Mouse (Mus musculus) erythroid progenitor cell, adult 5-6 weeks (primary cell): Measurements from ENCODE around the gene Irak1bp1. TPM values are rescaled to one million over a fixed set of nuclear protein-coding genes. Genes with fewer than 3 reads are reported as not detected.
A peak's percentile ranks its signal among the peaks of the same experiment; 100 is the strongest.

Experiments used
- ATAC-seq: replicated peaks from 2 replicates; pipeline ENCODE4 v1.8.0; 2016; ENCODE audit warnings: moderate number of reproducible peaks, mild to moderate bottlenecking, moderate TSS enrichment, inconsistent platforms; ENCODE audit not compliant: poor library complexity, low FRiP score, severe bottlenecking
- total RNA-seq, 2 experiments: library from RNA; stranded (forward) in 1 of 2; stranded (reverse) in 1 of 2; fragments of 150-400 nt in 1 of 2; fragments of 186-747, 209-891 nt in 1 of 2; gene quantifications; 2 replicates each; pipeline versions ENCODE4 v1.2.3 to v1.2.4; 2015 to 2017; ENCODE audit warnings: low replicate concordance in 2 of 2

Gene Irak1bp1
- total RNA-seq (2015; ENCODE audit: low replicate concordance) (not detected in 2 replicates), total RNA-seq (2017; ENCODE audit: low replicate concordance) (1.1 TPM in 1 of 2 replicates, not detected in the other)

DNA sequence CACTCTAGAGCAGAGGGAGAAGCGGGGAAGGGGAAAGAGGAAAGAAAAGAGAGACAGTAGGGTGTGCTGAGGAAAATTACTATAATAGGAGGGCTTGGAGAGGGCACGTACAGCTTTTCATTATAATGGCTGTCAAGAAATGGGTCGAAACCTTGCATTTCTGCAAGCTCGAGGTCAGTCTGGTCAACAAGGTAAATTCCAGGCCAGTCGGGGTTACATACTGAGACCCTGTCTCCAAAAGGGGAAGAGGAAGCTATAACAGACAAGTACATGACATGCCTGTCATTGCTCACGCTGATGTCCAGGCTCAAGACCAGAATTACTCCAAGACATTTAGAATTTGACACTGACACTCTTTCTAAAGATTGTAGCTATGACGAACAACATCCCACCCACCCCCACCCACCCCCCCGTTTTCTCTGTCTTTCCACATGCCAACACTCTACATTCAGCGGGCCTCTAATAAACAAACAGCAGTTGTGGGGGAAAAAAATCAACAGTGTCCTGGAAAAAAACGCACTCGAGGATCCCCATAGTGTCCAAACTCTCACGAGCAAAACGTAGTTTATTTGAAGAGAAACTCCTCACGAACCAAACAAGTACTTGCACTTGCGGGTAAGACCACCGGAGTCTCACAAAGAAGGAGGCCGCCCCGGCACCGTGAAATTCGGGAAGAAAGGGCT, at the start of gene Irak1bp1:
Gene Irak1bp1 (plus strand): TSS at position 534 of the 683 bp plus-strand sequence.
- no peak for ATAC-seq

DNA sequence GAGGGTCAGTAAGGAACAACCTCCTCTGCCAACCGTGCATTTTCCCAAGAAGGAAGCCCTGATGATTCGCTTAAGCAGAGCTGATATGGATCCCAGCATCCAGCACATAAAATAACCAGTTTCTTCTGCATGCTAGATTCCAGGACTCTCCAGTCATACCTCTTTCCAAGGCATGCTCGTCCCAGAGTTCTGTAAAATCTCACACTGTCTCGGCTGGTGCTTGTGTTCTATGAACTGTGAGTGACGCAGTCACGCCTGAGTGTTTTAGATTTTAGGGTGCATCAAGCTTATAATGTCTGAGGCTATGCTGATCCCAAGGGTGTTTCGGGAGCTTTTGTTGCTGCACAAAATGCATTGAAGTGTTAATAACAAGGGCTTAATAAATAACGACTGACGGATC, 41.0 kb upstream of the Irak1bp1 start:
- no peak for ATAC-seq

DNA sequence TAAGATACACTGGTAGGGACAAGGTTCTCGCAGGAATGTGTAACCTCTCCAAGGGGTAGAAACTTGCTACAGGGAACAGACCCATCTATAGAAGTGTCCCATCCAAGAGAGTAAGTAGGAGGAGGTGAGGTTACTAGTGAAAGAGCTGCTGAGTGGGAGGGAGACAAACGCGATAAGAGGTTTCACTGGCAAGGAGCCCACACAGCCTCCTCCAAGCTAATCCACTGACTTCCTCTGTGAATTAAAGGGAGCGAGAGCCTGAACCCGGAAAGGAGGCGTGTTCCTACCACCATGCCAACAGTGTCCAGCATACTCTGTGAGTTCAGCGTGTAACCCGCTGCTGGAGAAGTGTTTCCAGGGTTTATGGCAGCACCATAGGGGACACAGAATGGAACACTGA, 29.0 kb upstream of the Irak1bp1 start:
- ATAC-seq = no peak

DNA sequence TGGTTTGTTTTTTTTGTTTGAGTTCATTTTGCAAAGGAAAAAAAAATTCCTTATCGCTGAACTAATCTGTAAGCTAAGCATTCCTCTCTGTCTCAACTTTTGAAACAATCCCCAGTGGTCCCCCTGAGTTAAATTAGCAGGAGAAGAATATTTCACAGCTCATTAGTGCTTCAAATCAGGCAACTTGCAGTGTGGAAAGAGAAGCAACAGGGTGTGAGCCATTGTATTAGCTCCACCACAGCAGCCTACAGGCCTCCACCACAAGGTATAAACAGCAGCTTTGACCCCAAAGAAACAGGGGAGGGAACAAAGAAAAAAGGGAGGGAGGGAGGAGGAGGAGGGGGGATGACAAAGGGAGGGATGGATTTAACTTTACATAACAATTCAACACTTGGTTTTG, 22.2 kb upstream of the Irak1bp1 start:
- no peak for ATAC-seq

DNA sequence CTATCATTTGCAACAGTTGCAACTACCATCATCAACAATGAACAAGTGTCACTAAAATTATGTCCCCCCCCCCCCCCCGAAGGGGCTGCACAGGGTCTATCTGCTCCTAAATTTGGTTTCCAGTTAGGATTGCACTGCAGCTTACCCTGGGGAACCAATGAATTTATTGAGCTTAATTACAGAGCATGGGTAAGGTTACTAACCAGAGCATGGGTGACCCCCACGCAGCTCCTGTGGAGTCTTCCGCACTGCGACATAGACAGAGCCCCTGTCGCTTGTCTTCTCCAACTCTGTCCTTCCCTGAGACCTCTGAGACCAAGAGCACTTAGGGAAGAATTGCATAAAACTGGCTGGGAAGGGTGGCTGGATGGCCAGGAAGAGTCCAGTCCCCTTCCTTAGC, 21.7 kb upstream of the Irak1bp1 start:
- no peak for ATAC-seq

DNA sequence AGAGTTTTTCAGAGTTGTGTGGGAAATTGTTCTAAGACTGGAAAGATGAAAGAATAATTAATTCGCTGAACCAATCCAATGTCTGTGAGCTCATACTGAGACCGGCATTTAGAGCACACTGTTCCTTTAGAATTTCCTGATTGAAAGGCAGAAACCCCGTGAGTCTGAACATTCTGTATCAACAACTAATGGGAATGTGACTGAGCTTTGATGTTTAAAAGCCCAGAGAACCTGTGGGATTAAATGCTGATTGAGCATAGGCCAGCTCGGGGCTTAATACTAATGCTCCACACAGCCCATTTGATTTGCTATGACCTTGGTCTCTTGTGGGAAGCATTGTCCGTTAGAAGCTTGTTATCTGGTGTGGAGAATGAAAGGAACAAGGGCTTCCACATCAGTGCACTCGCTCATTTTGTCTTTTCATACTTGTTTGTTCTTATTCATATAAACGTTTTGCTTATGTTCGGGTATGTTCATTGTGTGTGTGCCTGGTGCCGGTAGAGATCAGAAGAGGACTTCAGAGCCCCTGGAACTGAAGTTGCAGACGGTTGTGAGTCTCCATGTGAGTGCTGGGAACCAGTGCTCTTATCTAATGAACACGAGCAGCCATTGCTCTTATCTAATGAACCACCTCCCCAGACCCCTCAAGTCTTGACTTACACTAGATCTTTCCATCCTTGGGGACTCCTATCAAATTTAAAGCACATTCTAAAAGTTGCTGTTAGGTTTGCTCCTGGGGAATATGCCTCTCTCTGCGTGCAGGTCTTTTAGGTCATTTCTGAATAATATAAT, 17.0 kb upstream of the Irak1bp1 start:
- ATAC-seq = no peak

DNA sequence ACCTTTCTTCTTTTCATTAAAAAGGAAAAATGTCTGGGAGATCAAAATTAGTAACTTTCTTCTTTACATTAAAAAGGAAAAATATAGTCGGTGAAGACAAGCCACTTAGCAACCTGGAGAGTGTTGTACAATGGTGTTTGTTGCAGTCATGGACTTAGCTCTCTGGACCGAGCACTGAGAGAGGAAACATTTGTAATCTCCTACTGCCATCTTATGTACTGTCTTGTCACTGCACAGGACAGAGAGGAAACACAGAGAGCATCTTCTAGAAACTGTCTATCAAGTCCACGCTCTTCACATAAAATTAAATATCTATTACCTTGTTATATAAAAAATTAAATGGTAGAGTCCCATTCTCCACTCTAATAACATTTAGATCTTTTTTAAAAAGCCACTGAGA, 14.8 kb upstream of the Irak1bp1 start:
- no peak for ATAC-seq

DNA sequence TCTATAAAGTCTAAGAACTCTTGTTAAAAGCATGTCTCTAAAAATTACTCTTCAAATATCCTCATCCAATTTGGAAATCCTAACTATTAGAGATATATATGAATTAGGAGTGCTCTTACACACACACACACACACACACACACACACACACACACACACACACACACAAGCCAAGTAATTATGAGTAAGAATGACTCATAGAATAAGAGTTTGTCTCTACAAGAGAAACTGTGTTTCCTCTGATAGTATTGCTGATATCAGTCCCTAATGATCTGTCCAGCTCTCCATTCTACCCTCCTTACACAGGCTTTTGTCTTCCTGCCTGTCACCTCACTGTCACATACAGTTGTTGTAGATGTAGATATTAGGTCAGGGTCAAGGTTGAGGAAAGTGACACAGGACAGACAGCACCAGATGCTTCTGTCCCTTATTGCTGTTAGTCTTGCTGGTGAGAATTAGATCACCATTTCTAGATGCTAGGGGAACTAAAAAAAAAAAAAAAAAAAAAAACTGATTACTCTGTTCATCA, 14.0 kb upstream of the Irak1bp1 start:
- no peak for ATAC-seq

DNA sequence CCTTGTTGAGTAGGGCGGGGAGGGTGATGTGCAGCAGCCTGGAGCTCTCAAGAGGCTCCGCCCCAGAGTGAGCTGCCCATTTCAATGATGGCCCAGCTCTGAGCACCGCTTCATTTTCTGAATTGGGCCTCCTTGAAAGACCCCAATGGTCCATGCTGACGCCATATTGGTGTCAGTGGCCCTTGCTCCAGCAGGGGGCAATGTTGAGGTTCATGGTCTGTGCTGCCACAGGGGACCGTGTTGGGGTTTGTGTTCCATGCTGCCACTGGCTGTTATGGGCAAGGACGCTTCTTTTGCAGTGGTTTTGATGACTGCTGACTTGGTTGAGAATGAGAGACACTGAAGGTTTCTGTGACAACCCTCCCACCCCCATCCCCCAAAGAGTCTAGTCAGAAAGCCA, 2.9 kb upstream of the Irak1bp1 start:
- ATAC-seq = no peak

DNA sequence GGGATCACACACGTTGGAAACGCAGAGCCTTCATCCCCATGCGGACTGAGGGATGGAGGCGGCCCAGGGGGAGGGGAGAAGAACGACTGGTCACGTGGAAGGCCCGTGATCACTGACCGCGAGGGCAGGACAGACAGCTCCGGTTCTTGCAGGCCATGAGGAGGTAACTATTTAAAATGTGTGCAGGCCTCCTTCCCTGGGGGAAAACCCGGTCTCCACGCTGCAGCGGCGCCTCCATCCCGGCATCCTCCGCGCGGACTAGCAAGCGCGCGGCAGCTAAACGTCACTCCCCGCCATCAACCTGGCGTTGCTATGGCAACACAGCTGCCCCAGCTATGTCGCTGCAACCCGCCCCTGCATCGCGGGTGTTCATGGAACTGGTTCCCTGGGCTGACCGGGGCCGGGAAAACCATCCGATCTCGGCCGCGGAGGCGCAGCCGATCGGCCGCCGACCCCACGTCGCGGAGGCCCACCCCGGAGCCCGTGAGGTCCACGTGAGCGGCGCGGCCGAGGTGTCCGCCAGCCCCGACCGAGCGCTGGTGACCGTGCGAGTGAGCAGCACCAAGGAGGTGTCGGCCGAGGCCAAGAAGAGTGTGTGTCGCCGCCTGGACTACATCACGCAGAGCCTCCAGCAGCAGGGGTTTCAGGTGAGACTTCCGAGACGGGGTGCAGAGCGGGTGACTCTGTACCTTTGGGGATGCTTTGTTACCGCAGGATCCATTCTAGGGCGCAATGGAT, 522 bp downstream of the Irak1bp1 start:
- ATAC-seq = peak; percentile 97

DNA sequence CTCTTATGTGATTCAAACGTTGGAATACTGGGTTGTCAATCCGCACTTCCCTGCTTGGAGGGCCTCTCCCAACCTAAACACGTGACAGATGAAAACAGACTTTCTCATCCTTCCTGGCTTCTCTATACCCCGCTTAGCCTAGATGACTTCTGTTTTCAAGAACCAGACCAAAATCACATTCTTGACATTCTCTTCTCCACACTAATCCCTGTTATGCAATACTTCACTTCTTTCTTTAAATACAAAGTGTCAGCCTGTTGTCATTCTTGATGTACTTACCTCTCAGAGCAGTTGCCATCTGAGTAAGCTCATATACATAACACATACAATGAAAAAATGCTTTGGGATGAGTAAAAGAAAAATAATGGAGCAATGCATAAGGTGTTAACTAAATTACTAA, 2.6 kb downstream of the Irak1bp1 start:
- no peak for ATAC-seq

DNA sequence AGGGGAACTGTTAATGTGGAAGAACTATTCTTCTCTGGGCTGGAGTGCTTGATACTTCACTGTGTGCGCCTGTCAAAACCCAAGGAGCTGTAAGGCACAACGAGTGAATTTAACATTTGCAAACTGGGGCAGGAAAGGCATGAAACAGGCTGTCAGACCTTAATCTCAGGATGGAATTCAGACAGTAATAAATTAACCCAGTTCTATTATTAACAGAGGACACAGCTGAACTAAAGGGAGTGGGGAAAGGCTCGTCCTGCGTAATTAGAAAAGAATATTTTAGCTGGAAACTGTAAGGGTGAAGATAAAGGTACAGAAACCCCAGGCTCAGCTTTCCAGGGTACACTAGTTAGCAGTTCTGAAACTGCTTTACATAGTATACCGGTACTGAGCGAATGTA, 6.6 kb downstream of the Irak1bp1 start:
- ATAC-seq = no peak

DNA sequence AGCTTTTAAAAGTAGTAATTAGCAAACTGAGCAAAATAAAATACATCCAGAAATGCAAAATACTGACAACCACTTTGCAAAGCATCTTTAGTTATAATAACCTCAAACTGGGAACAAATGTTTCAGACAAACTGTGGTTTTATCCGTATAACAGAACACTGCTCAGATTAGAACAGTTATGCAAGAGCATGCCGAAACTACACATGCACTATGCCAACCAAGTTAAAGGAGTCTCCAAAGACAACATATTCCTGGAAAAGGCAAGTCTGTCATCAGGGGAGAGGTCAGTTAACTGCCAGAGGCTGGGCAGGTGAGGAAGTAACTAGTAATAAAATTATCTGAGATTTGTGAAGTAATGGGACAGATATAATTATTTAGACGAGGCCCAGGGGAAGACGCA, 13.3 kb downstream of the Irak1bp1 start:
- ATAC-seq = no peak

DNA sequence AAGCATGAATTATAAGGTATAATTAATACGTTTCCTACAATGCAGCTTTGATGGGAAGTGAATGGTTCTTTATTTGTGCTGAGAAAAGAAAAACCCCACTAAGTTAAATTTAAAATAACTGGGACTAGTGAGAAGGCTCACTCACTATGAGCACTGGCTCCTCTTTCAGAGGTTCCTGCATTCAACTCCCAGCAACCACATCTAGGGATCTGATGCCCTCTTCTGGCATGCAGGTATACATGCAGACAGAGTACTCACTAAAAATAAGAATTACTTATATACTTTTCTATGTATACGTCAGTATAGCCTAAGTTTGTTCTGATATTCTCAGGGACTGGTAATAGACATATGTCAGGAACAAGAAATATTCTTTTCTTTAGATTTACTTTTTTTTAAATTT, 24.7 kb downstream of the Irak1bp1 start:
- no peak for ATAC-seq

DNA sequence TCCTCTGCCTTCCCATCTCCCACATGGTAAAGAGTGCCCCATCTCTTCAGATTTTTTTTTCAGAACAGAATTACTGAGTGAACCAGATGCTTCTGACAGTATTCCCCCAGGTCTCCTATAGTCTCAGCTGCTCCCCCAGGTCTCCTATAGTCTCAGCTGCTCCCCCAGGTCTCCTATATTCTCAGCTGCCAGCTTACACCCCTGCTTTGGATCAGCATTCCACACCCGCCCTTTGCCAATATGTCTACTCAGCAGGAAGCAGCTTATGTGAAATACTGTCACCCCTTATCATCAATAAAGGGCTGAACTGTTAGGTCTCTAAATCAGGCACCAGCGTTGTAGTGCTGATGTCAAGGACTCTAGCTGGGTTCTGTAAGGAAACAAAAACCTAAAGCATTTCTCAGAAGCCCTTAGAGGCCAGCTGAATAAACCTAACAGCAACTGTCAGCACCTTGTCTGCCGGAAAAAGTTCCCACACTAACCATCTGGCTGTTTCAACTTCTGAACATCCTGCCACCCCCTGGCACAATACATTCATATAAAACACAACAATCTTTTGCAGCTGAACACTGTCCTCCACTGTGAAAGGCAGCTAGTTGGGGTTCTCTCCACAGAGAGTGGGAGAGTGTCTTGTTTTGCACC, 25.8 kb downstream of the Irak1bp1 start:
- no peak for ATAC-seq

DNA sequence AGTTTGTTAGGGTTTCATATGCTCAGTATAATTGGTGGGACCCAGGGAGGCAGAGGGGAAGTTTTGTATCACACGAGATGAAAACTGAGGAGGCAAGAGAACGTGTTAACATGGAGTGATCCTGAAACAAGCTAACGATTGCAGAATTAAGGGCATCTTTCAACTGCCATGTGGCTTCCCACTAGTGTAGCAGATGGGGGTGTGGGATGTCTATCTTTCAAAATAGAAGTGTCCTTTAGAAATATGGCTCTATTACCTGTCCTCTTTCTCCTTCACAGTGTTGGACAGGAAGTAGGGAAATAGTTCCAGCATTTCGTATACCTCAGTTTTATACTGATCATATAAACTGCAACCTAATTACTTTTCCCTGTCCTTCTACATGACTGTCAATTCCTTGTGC, 26.9 kb downstream of the Irak1bp1 start:
- no peak for ATAC-seq

DNA sequence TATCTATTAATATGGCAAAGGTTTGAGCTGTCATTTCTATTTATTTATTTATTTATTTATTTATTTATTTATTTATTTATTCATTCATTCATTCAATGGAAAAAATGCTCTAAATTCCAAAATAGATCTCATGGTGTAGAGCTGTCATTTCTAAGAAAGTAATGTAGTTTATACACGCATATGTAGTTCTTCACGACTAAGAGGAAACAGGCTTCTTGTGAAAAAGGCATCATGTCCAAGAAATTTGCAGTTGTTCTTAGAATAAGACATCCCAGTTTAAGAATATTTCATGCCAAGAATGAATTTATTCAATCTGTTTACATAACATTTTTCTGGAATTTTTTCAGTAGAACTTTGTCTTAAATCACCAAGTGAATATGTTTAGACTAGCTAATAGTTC, 31.5 kb downstream of the Irak1bp1 start:
- no peak for ATAC-seq

DNA sequence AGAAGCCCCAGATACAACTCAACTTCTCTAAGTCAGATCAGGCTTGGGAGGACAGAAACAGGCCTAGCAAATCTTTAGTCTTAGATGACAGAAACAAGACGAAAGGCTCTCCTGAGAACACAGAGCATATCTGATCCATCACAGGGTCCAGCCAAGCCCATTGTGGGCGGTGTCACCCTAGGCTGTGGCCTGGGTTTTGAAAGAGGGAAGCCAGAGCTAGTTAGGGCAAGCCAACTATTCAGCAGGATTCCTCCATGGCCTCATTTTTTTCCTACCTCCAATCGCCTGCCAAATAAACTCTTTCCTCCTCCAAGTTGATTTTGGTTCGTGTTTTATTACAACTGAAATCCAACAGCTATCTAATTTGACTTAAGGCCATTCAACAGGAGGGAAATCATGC, 32.0 kb downstream of the Irak1bp1 start:
- ATAC-seq = no peak

DNA sequence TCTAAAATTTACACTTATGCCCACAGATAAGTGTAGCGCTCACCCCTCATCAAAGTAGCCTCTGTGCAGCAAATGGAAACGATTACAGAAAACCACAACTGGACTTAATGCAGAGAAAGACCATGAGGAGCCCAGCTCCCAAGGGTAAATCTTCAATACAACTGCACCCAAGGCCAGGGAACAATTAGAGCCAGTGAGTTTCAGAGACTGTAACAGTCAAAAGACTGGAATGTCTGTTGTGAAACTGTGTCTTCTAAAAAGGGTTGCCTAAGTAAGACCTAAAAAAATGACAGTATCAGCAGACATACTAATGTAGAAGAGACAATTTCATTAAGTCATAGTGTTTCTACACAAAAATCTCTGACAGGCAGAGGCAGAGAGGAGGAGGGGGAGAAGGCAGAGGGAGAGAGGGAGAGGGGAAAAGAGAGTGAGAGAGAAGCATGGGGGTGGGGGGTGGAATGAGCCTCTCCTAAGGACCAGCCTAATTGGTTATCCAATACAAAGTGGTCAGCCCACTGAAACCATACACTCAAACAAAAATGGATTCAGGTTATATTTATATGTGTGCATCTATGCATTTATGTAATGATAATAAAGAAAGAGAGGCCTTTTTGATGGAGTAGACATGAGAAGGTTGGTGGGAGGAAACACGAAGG, 32.6 kb downstream of the Irak1bp1 start:
- ATAC-seq = no peak

DNA sequence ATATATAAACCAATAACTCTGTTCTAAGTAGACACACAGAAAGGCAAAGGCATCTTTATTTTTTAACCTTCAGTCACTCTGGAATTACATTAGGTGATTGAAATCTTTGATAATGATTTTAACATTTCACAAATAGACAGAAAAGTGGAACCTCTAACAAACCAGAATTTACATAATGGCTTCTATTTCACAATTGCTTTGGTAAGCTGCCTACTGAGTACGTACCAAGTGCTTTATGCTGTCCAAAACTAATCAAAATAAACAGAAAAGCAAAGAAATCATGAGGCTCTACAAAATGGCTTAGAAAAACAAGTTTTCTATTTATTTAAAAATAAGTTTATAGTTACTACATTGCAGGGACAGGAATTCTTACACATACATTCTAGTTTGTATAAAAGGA, 36.8 kb downstream of the Irak1bp1 start:
- no peak for ATAC-seq
